Mouse (Mus musculus) small intestine, adult 2 months (tissue): Measurements from ENCODE around the gene Chrd.

Experiments used
- CTCF ChIP-seq: fragments of 200-500 bp; IDR thresholded peaks from 2 replicates; pipeline ENCODE4 v1.5.1; 2012; ENCODE audit warnings: low read depth, mild to moderate bottlenecking, control low read depth, inconsistent platforms, low read length, moderate library complexity, mixed read lengths; ENCODE audit not compliant: insufficient replicate concordance, insufficient read length; ENCODE audit errors: extremely low read depth
- POLR2A ChIP-seq: fragments of 200-500 bp; IDR thresholded peaks from 2 replicates; pipeline ENCODE4 v1.6.1; 2012; ENCODE audit warnings: low read depth, mild to moderate bottlenecking, control low read depth, inconsistent platforms, low read length, moderate library complexity

DNA sequence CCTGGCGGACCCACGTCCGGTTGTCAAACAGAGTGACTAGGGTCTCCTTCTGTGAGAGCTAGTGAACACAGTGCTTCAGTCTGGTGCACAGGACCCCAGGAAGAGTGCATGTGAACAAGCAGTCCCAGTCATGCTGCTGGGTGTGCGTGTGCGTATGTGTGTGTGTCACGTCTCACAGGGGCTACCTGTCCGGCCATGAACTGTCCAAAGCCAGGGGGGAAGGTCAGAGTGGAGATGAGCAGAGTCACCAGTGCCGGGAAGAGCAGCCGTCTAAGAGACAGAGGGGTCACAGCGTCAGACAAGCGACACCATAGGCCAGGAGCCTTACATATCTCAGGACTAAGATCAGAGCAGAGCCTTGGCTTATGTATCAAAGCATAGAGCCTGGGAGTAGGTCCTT lies 22.6 kb upstream of the Chrd start:
- TF ChIP-seq CTCF, result no peak
- no peak for TF ChIP-seq POLR2A
